Mouse (Mus musculus): ENCODE data around the gene Rhox7b. TPM values are rescaled to one million over a fixed set of nuclear protein-coding genes. Genes with fewer than 3 reads are reported as not detected.
"Not testable (repeated sequence)": the region's sequence is repeated elsewhere in the genome, so short reads cannot be mapped to it uniquely, and the experiment has no call there.

Gene Rhox7b
- polyA plus RNA-seq (2014; fragmentation: Nextera tagmentation; extraction: Ambion mirVana) = not detected in 2 replicates

GRCm38 (mm10) chrX:37897132-37897531, at the start of gene Rhox7b:
Rhox7b (minus strand) TSS chrX:37897232.
- not testable (repeated sequence) for H3K9me3 ChIP-seq (ENCODE audit: control insufficient read depth, low read length); H3K4me3 ChIP-seq (ENCODE audit: control insufficient read depth in 1 of 2, insufficient read depth in 1 of 2, low read depth in 1 of 2, low read length in 2 of 2); H3K36me3 ChIP-seq (ENCODE audit: control insufficient read depth, insufficient read depth, low read length); H3K27me3 ChIP-seq (ENCODE audit: control insufficient read depth, insufficient read depth, low read length); H3K4me2 ChIP-seq (ENCODE audit: low read length); ATAC-seq (ENCODE audit: insufficient number of reproducible peaks, insufficient read depth, low FRiP score, low read depth); H3K27ac ChIP-seq (replicated peaks in 1 of 2; ENCODE audit: control insufficient read depth in 1 of 2, insufficient read depth in 1 of 2, low read depth in 2 of 2, low read length in 2 of 2); H3K4me1 ChIP-seq (ENCODE audit: control insufficient read depth in 2 of 2, insufficient read depth in 2 of 2, low read length in 2 of 2); H3K9ac ChIP-seq (ENCODE audit: low read length)
- 51% methylated on average over 9 of the region's 9 CpGs for WGBS

GRCm38 (mm10) chrX:37916311-37916710, 19.3 kb upstream of the Rhox7b start:
- ATAC-seq (ENCODE audit: insufficient number of reproducible peaks, insufficient read depth, low FRiP score, low read depth) = no peak
- no peak overlapping the region for H3K27ac ChIP-seq (replicated peaks in 1 of 2; ENCODE audit: control insufficient read depth in 1 of 2, insufficient read depth in 1 of 2, low read depth in 2 of 2, low read length in 2 of 2)
- 77% methylated on average over 4 of the region's 4 CpGs for WGBS

GRCm38 (mm10) chrX:37908581-37908980, 11.5 kb upstream of the Rhox7b start:
- Histone ChIP-seq H3K4me3 (ENCODE audit: control insufficient read depth in 1 of 2, insufficient read depth in 1 of 2, low read depth in 1 of 2, low read length in 2 of 2) (no peak overlapping the region), H3K4me2 (ENCODE audit: low read length) (no peak overlapping the region), H3K9ac (ENCODE audit: low read length) (no peak overlapping the region), H3K9me3 (ENCODE audit: control insufficient read depth, low read length) (no peaks in the 10 kb centered on the region), H3K36me3 (ENCODE audit: control insufficient read depth, insufficient read depth, low read length) (no peaks in the 10 kb centered on the region), H3K4me1 (ENCODE audit: control insufficient read depth in 2 of 2, insufficient read depth in 2 of 2, low read length in 2 of 2) (no peaks in the 10 kb centered on the region), H3K27ac (replicated peaks in 1 of 2; ENCODE audit: control insufficient read depth in 1 of 2, insufficient read depth in 1 of 2, low read depth in 2 of 2, low read length in 2 of 2) (no peak overlapping the region), H3K27me3 (ENCODE audit: control insufficient read depth, insufficient read depth, low read length) (no peaks in the 10 kb centered on the region)
- WGBS = 48% methylated on average over 7 of the region's 7 CpGs
- ATAC-seq (ENCODE audit: insufficient number of reproducible peaks, insufficient read depth, low FRiP score, low read depth) = no peak

More at GRCm38 (mm10) chrX:37916311-37916710, 19.3 kb upstream of the Rhox7b start:
- H3K27me3 ChIP-seq (ENCODE audit: control insufficient read depth, insufficient read depth, low read length) = no peaks in the 10 kb centered on the region
- no peaks in the 10 kb centered on the region for H3K36me3 ChIP-seq (ENCODE audit: control insufficient read depth, insufficient read depth, low read length)
- H3K4me3 ChIP-seq (ENCODE audit: control insufficient read depth in 1 of 2, insufficient read depth in 1 of 2, low read depth in 1 of 2, low read length in 2 of 2) = no peak overlapping the region
- no peak overlapping the region for H3K4me2 ChIP-seq (ENCODE audit: low read length)
- no peaks in the 10 kb centered on the region for H3K4me1 ChIP-seq (ENCODE audit: control insufficient read depth in 2 of 2, insufficient read depth in 2 of 2, low read length in 2 of 2)
- no peaks in the 10 kb centered on the region for H3K9me3 ChIP-seq (ENCODE audit: control insufficient read depth, low read length)
- no peak overlapping the region for H3K9ac ChIP-seq (ENCODE audit: low read length)

- H3K27me3 ChIP-seq (ENCODE audit: control insufficient read depth, insufficient read depth, low read length) = no peaks in the 10 kb centered on the region
- H3K9me3 ChIP-seq (ENCODE audit: control insufficient read depth, low read length) = no peaks in the 10 kb centered on the region
- no peak overlapping the region for H3K4me2 ChIP-seq (ENCODE audit: low read length)
- H3K27ac ChIP-seq (replicated peaks in 1 of 2; ENCODE audit: control insufficient read depth in 1 of 2, insufficient read depth in 1 of 2, low read depth in 2 of 2, low read length in 2 of 2) = no peak overlapping the region
- no peaks in the 10 kb centered on the region for H3K36me3 ChIP-seq (ENCODE audit: control insufficient read depth, insufficient read depth, low read length)
- 60% methylated on average over 5 of the region's 5 CpGs for WGBS
- no peak overlapping the region for H3K4me3 ChIP-seq (ENCODE audit: control insufficient read depth in 1 of 2, insufficient read depth in 1 of 2, low read depth in 1 of 2, low read length in 2 of 2)
- no peak for ATAC-seq (ENCODE audit: insufficient number of reproducible peaks, insufficient read depth, low FRiP score, low read depth)
- H3K4me1 ChIP-seq (ENCODE audit: control insufficient read depth in 2 of 2, insufficient read depth in 2 of 2, low read length in 2 of 2) = no peaks in the 10 kb centered on the region
- no peak overlapping the region for H3K9ac ChIP-seq (ENCODE audit: low read length)
Measured at GRCm38 (mm10) chrX:37903727-37904126, 6.7 kb upstream of the Rhox7b start.

GRCm38 (mm10) chrX:37901670-37902069, 4.6 kb upstream of the Rhox7b start, which contains the start of gene Rhox9:
Rhox9 (minus strand) TSS chrX:37901770.
- H3K9me3 ChIP-seq (ENCODE audit: control insufficient read depth, low read length); H3K4me2 ChIP-seq (ENCODE audit: low read length); H3K4me3 ChIP-seq (ENCODE audit: control insufficient read depth in 1 of 2, insufficient read depth in 1 of 2, low read depth in 1 of 2, low read length in 2 of 2); H3K36me3 ChIP-seq (ENCODE audit: control insufficient read depth, insufficient read depth, low read length); ATAC-seq (ENCODE audit: insufficient number of reproducible peaks, insufficient read depth, low FRiP score, low read depth); H3K4me1 ChIP-seq (ENCODE audit: control insufficient read depth in 2 of 2, insufficient read depth in 2 of 2, low read length in 2 of 2); H3K9ac ChIP-seq (ENCODE audit: low read length); H3K27ac ChIP-seq (replicated peaks in 1 of 2; ENCODE audit: control insufficient read depth in 1 of 2, insufficient read depth in 1 of 2, low read depth in 2 of 2, low read length in 2 of 2); H3K27me3 ChIP-seq (ENCODE audit: control insufficient read depth, insufficient read depth, low read length): not testable (repeated sequence)
- WGBS = 79% methylated on average over 8 of the region's 18 CpGs

GRCm38 (mm10) chrX:37878844-37879243, 18.2 kb downstream of the Rhox7b start, which contains the start of gene Rhox8:
Rhox8 (minus strand) TSS chrX:37878944.
- Histone ChIP-seq H3K4me1 (ENCODE audit: control insufficient read depth in 2 of 2, insufficient read depth in 2 of 2, low read length in 2 of 2) (no peaks in the 10 kb centered on the region), H3K9me3 (ENCODE audit: control insufficient read depth, low read length) (no peaks in the 10 kb centered on the region), H3K9ac (ENCODE audit: low read length) (no peak within 1 kb of the TSS), H3K36me3 (ENCODE audit: control insufficient read depth, insufficient read depth, low read length) (no peaks in the 10 kb centered on the region), H3K4me3 (ENCODE audit: control insufficient read depth in 1 of 2, insufficient read depth in 1 of 2, low read depth in 1 of 2, low read length in 2 of 2) (no peak within 1 kb of the TSS), H3K27ac (replicated peaks in 1 of 2; ENCODE audit: control insufficient read depth in 1 of 2, insufficient read depth in 1 of 2, low read depth in 2 of 2, low read length in 2 of 2) (no peak within 1 kb of the TSS), H3K4me2 (ENCODE audit: low read length) (no peak within 1 kb of the TSS), H3K27me3 (ENCODE audit: control insufficient read depth, insufficient read depth, low read length) (no peaks in the 10 kb centered on the region)
- 79% methylated on average over 4 of the region's 4 CpGs for WGBS
- ATAC-seq (ENCODE audit: insufficient number of reproducible peaks, insufficient read depth, low FRiP score, low read depth) = no peak

- no peaks in the 10 kb centered on the region for H3K27me3 ChIP-seq (ENCODE audit: control insufficient read depth, insufficient read depth, low read length)
- H3K36me3 ChIP-seq (ENCODE audit: control insufficient read depth, insufficient read depth, low read length) = no peaks in the 10 kb centered on the region
- WGBS = 89% methylated on average over 2 of the region's 2 CpGs
- H3K9me3 ChIP-seq (ENCODE audit: control insufficient read depth, low read length) = no peaks in the 10 kb centered on the region
- no peak overlapping the region for H3K27ac ChIP-seq (replicated peaks in 1 of 2; ENCODE audit: control insufficient read depth in 1 of 2, insufficient read depth in 1 of 2, low read depth in 2 of 2, low read length in 2 of 2)
- no peaks in the 10 kb centered on the region for H3K4me1 ChIP-seq (ENCODE audit: control insufficient read depth in 2 of 2, insufficient read depth in 2 of 2, low read length in 2 of 2)
- no peak overlapping the region for H3K4me3 ChIP-seq (ENCODE audit: control insufficient read depth in 1 of 2, insufficient read depth in 1 of 2, low read depth in 1 of 2, low read length in 2 of 2)
- H3K4me2 ChIP-seq (ENCODE audit: low read length) = no peak overlapping the region
- ATAC-seq (ENCODE audit: insufficient number of reproducible peaks, insufficient read depth, low FRiP score, low read depth) = no peak
- no peak overlapping the region for H3K9ac ChIP-seq (ENCODE audit: low read length)
Measured at GRCm38 (mm10) chrX:37871641-37872040, 25.4 kb downstream of the Rhox7b start.
